Mouse (Mus musculus) c-Kit-positive CD71-positive TER-119-negative erythroid progenitor cells, embryonic 14.5 days (primary cell): ENCODE data around the gene Ina.
"Not testable (repeated sequence)": the region's sequence is repeated elsewhere in the genome, so short reads cannot be mapped to it uniquely, and the experiment has no call there.

Source experiments
- DNase-seq: peaks from one replicate; pipeline ENCODE4 v3.0.0-alpha.2; 2013; ENCODE audit warnings: low read depth

The Ina gene

DNA sequence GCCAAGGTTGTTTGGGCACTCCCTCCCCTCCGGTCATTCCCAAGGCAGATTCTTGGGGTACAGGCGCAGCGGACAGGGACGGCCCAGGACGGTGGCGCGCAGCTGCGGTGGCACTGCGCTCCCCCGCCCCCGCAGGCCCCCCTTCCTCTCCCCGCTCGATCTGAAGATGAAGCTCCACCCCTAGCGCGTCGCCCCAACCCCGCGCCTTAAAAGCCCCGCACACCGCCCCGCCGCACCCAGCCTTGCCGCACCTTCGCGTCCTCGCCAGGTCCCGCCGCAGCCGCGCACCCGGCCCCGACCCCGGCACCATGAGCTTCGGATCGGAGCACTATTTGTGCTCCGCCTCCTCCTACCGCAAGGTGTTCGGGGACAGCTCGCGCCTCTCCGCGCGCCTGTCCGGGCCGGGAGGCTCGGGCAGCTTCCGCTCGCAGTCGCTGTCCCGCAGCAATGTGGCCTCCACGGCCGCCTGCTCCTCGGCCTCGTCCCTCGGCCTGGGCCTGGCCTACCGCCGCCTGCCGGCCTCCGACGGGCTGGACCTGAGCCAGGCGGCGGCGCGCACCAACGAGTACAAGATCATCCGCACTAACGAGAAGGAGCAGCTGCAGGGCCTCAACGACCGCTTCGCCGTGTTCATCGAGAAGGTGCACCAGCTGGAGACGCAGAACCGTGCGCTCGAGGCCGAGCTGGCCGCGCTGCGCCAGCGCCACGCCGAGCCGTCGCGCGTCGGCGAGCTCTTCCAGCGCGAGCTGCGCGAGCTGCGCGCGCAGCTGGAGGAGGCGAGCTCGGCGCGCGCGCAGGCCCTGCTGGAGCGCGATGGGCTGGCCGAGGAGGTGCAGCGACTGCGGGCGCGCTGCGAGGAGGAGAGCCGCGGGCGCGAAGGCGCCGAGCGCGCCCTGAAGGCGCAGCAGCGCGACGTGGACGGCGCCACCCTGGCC, at the start of gene Ina, which contains the start of gene Nt5c2:
Gene Ina, plus strand, starts transcription at position 252 of the 935 bp plus-strand sequence.
Gene Nt5c2, minus strand, starts transcription at position 707 of the 935 bp plus-strand sequence.
- DNase-seq: no peak

DNA sequence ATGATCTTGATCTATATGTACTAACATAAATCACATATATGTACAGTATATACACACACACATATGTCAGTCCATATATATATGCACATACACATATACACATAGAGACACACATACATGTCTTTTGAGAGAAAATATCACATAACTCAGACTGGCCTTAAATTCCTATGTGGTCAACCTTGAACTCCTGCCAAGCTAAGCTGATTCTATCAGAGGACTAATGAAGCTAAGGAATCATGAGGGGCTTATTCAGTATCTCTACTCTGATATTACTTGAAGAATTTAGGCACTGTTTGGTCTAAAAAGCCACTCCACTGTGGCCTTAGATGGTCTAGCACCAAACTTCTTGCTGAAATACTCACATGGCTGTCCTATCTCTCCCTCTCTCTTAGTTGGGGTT, 49.0 kb upstream of the Ina start:
- no peak for DNase-seq

DNA sequence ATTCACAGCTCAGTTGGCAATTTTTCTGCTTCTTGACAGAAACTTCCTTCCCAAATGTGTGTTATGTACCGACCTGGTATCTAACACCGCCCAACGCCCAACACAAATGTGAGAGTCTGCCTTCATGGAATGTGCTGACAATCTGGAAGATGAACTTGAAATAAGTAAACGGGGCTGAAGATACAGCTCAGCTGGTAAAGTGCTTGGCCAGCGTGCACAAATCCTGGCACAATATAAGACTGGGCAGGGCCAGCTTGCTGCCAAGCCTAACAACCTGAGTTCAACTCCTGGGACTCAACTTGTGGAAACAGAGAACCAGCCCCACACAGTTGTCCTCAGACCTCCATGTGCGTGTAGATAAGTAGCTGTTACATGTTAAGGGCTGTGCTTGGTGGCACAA, 48.2 kb upstream of the Ina start:
- DNase-seq: no peak

DNA sequence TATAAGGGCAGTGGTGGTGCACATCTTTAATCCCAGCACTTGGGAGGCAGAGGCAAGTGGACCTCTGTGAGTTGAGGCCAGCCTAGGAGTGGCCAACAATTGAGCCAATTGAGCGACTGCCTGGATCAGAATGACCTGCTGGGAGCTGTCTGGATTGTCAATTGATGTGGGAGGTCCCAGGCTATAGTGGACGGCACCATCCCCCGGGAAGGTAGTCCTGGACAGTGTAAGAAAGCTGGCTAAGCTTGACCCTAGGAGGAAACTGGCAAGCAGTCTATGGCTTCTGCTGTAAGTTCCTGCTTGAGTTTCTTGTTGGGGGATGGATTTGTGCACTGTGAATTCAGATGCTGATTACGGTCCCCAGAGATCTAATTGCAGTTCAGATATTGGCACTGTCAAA, 46.6 kb upstream of the Ina start:
- no peak for DNase-seq

DNA sequence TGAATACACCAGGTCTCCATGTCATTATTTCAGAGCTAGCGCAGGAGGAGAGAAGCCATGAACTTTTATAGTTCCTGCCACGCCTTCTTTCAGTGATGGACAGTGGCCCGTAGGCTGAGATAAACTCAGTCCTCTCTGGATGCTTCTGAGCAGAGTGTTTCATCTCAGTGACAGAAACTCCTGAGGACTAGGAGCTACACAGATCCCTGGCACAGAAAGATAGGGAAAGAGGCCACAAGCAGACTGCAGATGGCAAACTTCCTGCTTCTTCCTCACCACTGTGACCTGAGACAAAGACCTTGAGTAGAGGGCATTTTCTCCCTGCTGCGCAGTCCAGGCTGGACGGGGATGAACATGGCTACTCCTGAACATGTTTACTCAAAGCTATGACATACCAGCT, 45.7 kb upstream of the Ina start:
- no peak for DNase-seq

DNA sequence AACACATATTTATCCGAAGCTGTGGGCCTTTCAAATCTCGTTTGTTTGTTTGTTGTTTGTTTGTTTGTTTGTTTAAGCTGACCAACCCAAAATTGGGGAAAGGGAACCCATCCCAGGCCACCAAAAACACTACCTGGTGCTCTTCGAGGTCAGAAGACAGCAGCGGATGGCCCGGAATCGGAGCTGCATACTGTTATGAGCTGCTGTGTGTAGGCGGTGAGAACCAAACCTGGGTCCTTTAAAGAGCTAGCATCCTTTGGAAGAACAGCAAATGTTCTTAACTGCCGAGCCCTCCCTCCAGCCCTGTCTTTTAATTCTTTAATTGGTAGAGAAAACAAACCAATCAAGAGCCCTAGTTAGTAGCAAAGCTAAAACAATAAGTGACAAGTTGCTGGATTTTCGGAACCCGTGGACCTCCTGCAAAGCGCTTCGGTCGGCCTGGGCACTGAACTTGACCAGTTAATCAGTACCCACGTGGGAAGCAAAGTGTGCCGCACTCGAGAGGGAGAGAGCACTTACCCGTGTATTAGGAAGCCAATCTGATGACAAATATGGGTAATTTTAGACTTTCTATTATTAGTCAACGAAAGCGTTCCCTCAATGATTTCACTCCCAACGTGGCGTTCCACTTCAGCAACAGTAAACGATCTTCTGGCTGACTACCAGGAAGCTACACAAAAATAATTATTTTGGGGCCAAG, 45.1 kb upstream of the Ina start:
- DNase-seq: no peak

DNA sequence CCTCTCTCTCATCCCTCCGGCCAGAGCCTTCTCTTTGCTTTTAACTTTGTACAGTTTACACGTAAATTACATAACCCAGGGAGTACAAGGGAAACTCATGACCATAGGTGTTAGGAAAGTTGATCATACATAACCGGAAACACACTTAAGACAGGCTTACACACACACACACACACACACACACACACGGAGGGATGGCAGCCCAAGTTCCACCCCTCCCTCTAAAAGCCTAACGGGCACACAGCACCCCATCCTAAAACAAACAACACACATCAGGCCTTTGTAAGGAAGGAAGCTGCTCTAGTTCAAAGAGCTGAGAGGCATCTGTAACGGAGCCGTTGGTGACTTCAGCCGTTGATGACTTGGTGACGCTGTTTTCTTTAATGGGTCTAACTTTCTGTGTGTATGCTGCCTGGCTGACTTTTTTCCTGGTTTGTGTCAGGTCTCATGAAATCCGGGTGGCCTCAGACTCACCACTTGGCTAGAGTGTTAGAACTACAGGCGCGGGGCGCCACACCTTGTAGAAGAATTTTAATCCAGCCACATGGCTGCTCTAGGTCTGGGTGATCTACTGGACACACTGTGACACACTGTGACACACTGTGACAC, 44.3 kb upstream of the Ina start:
- DNase-seq: no peak

DNA sequence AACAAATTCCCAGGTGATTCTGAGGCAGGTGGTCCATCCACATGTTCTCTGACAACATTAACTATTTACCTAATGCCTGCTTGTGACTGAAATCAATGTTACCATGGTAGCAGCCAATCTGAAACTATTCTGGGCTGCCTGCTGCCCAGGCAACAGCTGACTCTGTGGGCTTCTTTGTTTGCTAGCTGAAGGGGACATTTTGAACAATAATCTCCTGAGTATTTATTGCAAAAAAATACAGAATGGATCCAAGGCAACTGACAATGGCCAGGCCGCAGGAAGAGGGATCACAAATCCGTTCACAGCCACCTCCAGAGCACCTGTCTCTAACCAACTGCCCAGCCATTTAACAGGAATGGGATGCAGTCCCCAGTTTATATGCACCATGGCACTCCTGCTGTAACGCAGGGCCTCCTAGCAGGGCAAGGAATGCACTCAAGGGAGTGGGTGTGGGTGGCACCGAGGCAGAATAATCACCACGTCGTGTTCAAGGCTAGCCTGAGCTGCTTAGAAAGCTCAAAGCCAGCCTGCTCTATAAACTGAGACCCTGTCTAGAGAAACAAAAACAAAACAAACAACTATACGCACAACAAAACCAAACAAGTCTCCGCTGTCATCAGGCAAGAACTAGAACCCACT, 43.3 kb upstream of the Ina start:
- no peak for DNase-seq

DNA sequence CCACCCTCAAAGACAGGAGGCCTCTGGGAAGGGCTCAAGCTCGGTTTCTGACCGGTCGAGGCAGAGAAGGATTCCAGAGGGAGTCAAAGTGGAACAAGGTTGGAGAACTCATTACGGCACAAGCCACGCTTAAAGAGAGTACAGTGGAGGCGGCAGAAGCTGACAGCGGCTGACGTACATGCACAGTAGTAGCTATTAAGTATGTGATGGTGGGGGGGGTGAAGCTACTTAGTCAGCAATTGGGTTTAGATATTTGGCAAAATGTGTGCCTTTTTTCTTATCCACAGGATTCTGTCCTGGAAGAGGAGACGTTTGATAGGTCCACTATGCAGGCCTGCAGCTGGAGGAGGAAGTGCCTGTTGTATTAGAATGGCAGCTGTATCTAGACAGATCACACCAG, 42.8 kb upstream of the Ina start:
- no peak for DNase-seq

DNA sequence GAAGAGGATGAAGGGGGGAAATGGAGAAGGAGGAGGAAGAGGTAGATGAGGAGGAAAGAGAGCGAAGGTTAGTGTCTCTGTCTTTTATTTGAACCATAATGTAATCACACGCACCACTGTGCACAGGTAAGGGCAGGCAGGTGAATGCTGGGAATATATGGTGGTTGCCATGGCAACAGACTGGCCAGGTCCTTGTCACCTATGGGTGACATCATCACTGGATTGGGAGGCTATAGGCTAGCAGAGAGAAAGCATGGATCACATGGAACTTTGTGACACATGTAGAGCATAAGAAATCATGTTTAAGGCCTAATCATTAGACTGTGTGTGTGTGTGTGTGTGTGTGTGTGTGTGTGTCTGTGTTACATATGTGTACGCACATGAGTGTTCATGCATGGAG, 42.3 kb upstream of the Ina start:
- no peak for DNase-seq

DNA sequence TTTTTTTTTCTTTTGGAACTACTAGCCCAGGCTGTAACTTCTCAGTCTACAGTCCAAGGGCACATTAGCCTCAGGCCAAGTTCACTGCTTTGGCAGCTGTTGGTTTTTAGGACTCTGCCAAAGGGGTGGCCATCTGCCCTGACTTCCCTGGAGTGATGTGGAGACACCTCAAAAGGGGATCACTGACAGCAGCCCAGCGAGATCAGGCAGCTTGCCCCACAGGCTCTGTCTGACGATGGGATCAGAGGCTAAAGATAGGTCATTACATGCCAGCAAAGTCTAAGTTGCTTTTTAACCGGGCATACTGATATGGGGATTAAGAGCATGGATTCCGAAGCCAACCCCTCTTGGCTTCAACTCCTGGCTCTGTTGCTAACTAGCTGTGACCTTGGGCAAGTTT, 38.9 kb upstream of the Ina start:
- no peak for DNase-seq

DNA sequence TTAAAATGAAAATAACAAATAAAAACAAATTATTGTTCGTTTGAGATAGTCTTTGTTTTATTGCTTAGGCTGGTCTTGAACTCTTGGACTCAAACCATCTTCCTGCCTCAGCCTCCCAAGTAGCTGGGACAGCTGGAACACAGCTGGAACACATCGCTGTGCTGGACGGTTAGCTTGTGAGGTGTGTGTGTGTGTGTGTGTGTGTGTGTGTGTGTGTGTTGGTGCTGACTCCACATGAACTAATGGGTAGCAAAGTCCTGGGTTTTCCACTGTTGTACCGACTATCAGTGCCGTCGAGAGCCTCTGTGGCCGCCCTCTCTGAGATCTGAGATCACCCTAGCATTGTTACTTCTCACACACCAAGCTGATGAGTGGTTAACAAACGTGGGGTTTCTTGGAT, 38.5 kb upstream of the Ina start:
- no peak for DNase-seq

DNA sequence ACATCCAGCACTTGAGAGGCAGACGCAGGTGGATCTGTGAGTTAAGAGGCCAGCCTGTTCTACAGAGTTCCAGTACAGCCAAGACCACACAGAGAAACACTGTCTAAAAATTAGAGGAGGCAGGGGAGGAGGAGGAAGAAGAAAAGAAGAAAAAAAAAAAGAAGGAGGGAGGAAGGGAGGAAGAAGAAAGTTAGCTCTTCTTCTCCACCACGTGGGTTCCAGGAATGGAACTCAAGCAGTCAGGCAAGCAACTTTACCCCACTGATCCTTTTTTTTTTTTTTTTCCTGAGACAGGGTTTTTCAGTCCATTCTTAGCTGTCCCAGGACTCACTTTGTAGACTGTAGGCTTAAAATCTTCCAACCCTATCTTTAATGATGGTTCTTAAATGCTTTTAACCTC, 37.8 kb upstream of the Ina start:
- DNase-seq: no peak

DNA sequence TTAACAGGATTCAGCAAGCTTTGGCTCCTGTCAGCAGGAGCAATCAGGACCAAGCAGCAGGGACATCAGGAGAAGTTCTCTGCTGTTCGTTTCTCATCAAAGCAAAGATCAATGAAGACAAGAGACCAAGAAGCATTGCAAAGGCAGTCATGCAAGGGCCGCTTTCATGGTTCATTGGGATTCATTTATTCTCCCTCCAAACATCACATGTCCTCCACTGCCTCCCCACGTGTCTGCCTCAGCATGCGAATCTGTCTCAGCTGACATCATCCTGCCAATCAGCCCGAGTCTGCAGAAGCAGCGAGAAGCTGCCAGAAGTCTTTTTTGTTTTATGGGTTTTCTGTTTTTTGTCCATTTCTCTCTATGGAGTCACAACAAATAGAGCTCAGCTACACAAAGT, 37.0 kb upstream of the Ina start:
- DNase-seq: no peak

DNA sequence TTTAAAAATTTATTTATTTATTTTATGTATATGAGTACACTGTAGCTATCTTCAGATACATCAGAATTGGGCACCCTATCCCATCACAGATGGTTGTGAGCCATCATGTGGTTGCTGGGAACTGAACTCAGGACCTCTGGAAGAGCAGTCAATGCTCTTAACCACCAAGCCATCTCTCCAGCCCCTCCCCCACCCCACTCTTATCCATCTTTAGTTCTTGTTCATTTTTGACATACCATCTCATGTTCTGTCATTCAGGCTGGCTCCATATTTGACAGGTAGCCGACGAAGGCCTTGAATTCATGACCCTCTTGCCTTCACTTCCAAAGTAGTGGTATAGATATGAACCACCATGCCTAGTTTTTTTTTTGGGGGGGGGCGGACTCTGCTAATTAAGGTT, 36.4 kb upstream of the Ina start:
- not testable (repeated sequence) for DNase-seq

DNA sequence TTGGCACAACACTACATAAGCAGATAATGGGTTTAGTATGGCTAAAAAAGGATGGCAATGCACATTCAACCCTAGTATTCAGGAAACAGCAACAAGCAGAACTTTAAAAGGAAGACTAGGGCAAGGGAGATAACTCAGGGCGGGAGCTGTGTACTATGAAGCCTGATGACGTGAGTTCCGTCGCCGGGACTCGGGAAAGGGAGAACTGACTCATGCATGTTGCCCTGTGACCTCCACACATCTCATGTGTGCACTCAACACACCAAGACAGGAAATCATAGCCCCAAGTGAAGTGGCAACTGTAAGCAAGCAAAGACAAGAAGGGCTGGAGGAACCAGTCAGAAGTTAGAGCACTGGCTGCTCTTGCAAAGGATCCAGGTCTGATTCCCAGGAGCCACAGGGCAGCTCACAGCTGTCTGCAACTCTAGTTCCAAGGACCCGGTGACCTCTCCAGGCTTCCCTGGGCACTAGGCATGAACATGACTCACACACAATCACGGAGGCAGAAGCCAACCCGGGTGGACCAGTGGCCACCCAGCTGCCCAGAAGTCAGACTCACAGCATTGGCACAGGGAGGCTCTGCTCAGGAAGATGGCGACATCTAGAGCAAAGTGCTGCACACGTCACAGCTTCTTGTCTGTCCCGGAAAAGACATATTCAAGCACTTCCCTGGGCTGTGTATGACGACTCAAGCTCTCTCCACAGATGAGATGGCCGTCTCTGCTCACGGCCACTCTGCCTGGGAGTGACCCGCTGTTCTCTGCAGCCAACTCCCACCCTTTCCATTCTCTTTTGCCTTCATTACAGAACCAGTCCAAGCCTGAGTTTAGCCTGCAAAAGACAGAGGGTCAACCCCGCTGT, 35.3 kb upstream of the Ina start:
- no peak for DNase-seq

DNA sequence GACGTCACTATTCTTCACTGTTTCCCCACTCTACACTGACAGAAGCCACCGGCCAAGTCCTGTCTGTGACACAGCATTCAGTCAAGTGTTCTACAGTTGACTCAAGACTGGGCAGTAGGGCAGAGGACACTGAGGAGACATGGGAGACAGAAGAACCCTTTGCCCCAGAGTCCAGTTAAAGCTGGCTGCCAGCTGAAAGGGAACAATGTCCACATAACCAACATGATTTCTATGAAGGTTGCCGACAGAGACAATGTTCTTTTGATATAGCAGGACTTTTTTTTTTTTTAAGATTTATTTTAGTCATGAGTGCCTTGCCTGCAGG, 34.8 kb upstream of the Ina start:
- DNase-seq: no peak

DNA sequence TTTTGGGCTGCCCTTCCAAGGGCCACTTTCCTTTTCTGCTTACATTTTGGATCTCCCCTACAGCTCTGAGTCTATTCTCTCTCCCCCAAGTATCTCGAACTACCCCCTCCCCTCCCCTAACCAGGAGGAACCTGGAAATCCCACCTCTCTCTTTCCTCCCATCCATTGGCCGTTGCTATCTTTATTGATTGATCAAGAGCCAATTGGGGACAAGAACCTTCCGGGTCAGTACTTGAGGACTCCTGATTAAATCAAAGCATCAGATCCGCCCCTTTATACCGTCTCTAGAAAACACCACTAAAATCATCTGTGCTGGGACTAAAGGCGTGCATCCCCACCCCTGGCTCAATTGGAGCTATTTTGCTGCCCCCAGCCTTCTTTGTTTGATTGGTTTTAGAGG, 33.0 kb upstream of the Ina start:
- no peak for DNase-seq

DNA sequence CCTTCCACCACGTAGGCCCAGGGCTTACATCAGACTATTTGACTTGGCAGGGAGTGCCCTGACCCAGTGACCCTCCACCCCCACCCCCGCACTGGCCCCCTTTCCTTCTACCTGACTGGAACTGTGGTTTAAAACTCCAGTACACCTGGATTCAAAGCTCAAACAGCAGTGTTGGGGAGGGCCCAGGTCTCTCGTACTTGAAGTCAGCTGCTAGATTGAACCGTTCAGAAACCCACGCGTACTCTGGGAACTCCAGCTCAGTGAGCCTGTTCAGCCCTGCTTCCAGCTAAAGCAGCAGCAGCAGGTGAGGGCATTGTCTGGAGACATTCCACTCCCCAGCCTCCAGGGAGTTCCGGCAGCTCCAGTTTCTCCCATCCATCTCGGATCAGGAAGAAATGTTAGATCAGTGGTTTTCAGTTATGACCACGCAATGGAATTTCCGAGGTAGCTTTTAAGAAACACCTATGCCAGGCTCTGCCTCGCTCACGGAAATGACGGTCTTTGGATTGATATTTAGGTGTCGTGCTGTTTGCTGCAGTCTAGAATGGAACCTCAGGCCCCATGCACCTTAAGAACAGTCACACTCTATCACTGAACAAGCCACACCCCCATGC, 31.0 kb upstream of the Ina start:
- DNase-seq: no peak

DNA sequence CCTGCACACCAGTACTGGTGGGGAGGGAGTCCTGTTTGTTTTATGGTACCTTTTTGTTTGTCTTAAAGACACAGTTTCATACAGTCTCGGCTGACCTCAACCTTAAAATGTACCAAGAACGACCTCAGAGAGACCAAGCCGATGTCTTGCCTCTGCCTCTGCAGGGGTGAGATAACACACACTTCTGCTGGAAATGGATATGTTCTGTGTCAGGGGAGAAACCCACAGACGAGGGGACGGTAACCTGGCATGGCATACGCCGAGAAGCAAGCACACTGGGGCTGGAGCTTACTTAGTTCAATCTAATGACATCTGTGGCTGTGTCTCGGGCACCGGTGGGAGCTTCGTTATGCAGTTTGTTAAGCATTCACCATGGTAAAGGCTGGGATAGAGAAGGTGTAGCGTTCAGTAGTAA, 30.5 kb upstream of the Ina start:
- peak; percentile 76 for DNase-seq
